Mouse (Mus musculus) CH12.LX (cell line): ENCODE measurements at regions not wholly inside any gene's neighbourhood (a gene's known extent, or its start where the extent isn't known, plus 50 kb on each side); places are given as distances from the start of the nearest gene placed in this dataset.

Source experiments
- CTCF ChIP-seq, 2 experiments: IDR thresholded peaks in 1 of 2; conservative IDR thresholded peaks in 1 of 2; 2 replicates each; pipeline ENCODE4 v1.5.1; 2011 to 2012; ENCODE audit warnings: low read depth in 2 of 2, low read length in 2 of 2, improper control_type of control experiment in 1 of 2, inconsistent platforms in 1 of 2, mild to moderate bottlenecking in 1 of 2, moderate library complexity in 1 of 2
- EP300 ChIP-seq: IDR thresholded peaks from 2 replicates; pipeline ENCODE4 v1.6.1; 2011; ENCODE audit warnings: low read length, improper control_type of control experiment
- MAFK ChIP-seq: IDR thresholded peaks from 2 replicates; pipeline ENCODE4 v1.6.1; 2011; ENCODE audit warnings: low read length, improper control_type of control experiment; ENCODE audit not compliant: insufficient replicate concordance
- MEF2A ChIP-seq: IDR thresholded peaks from 2 replicates; pipeline ENCODE4 v1.6.1; 2014; ENCODE audit warnings: low read depth, mild to moderate bottlenecking, inconsistent platforms, low read length, improper control_type of control experiment, borderline replicate concordance
- NRF1 ChIP-seq: IDR thresholded peaks from 2 replicates; pipeline ENCODE4 v1.6.1; 2014; ENCODE audit warnings: low read depth, mild to moderate bottlenecking, inconsistent platforms, low read length, improper control_type of control experiment, moderate library complexity
- POLR2A ChIP-seq: IDR thresholded peaks from 2 replicates; pipeline ENCODE4 v1.6.1; 2011; ENCODE audit warnings: low read depth, mild to moderate bottlenecking, improper control_type of control experiment, low read length
- USF1 ChIP-seq: IDR thresholded peaks from 2 replicates; pipeline ENCODE4 v1.6.1; 2014; ENCODE audit warnings: low read depth, mild to moderate bottlenecking, inconsistent platforms, low read length, improper control_type of control experiment
- USF2 ChIP-seq: conservative IDR thresholded peaks from 2 replicates; pipeline ENCODE4 v1.6.1; 2011; ENCODE audit warnings: low read depth, low read length, improper control_type of control experiment
- ZNF384 ChIP-seq: IDR thresholded peaks from 2 replicates; pipeline ENCODE4 v1.6.1; 2012; ENCODE audit warnings: low read depth, low read length, improper control_type of control experiment, inconsistent platforms

DNA sequence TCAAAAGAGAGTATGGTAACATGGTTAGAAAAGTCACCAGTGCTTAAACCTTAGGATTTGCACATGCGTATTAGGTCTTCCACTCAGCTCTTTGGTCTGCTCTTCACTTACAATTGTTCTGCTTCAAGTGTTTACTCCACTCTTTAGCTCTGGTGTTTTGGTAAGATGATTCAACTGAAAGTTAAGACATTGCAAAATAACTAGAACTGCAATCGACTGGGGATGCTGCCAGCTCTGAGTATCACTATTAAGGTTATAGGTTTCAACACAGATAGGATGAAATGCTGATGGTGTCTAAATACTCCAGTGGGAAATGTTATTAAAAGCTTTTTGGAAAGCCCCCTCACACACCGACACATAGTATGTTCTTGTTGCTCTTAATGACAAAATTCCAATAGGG lies 156.6 kb upstream of the Thumpd2 start:
- TF ChIP-seq CTCF (conservative IDR thresholded peaks at IDR 0.05 in 1 of 2, IDR thresholded peaks at IDR 0.05 in 1 of 2; ENCODE audit: low read depth in 2 of 2, low read length in 2 of 2), result no peak
- no peak for TF ChIP-seq ZNF384
- no peak for TF ChIP-seq MAFK
- no peak for TF ChIP-seq EP300
- TF ChIP-seq USF1, result no peak
- TF ChIP-seq MEF2A, result no peak
- TF ChIP-seq NRF1, result no peak
- TF ChIP-seq USF2, result no peak
- no peak for TF ChIP-seq POLR2A
